Mouse (Mus musculus): ENCODE data around the gene Efcab2. TPM values are rescaled to one million over a fixed set of nuclear protein-coding genes. Genes with fewer than 3 reads are reported as not detected.

Gene Efcab2
- polyA plus RNA-seq, 2 experiments, result 0.64 to 4.3 TPM

GRCm38 (mm10) chr1:178458029-178458428 is 52.1 kb downstream of the Efcab2 start:
- H3K4me2 ChIP-seq (ENCODE audit: low read depth), result no peak overlapping the region
- TF ChIP-seq EP300 (IDR thresholded peaks at IDR 0.05; ENCODE audit: low read depth), result 0 out of 2 replicates have a peak, but pooled peaks have one; percentile 24
- TF ChIP-seq CTCF (IDR thresholded peaks at IDR 0.05; ENCODE audit: low read depth), result no peak
- no peaks in the 10 kb centered on the region for H3K9me3 ChIP-seq (ENCODE audit: control insufficient read depth, low read length)
- no peak overlapping the region for H3K27ac ChIP-seq
- no peak overlapping the region for H3K4me3 ChIP-seq (ENCODE audit: insufficient read depth in 1 of 2, low read depth in 2 of 2, low read length in 2 of 2)
- no peaks in the 10 kb centered on the region for H3K27me3 ChIP-seq (ENCODE audit: control insufficient read depth, insufficient read depth, low read length)
- peaks cover 4 to 11% of the 10 kb centered on the region in 2 experiments for H3K4me1 ChIP-seq (replicated peaks; ENCODE audit: control insufficient read depth in 2 of 2, insufficient read depth in 2 of 2, low read length in 1 of 2)
- ATAC-seq (ENCODE audit: insufficient read depth) (no peak), DNase-seq (ENCODE audit: low read depth in 3 of 3, low spot score in 3 of 3) (no peak)
- H3K36me3 ChIP-seq (replicated peaks; ENCODE audit: control insufficient read depth, insufficient read depth, low read depth), result no peaks in the 10 kb centered on the region
- WGBS (ENCODE audit: insufficient replicate concordance), result 70% methylated on average over 2 of the region's 2 CpGs
- no peak overlapping the region for H3K9ac ChIP-seq (replicated peaks)

- H3K36me3 ChIP-seq (replicated peaks; ENCODE audit: control insufficient read depth, insufficient read depth, low read depth), result no peaks in the 10 kb centered on the region
- H3K4me1 ChIP-seq (replicated peaks; ENCODE audit: control insufficient read depth in 2 of 2, insufficient read depth in 2 of 2, low read length in 1 of 2), result no peaks in the 10 kb centered on the region
- no peaks in the 10 kb centered on the region for H3K9me3 ChIP-seq (ENCODE audit: control insufficient read depth, low read length)
- ATAC-seq (ENCODE audit: insufficient read depth), result peak; percentile 85
- no peak overlapping the region for H3K4me2 ChIP-seq (ENCODE audit: low read depth)
- WGBS (ENCODE audit: insufficient replicate concordance), result 2% methylated on average over 2 of the region's 2 CpGs
- peak; percentile 55 to 60 (median 57) for DNase-seq (ENCODE audit: low read depth in 3 of 3, low spot score in 3 of 3)
- H3K27me3 ChIP-seq (ENCODE audit: control insufficient read depth, insufficient read depth, low read length), result no peaks in the 10 kb centered on the region
- TF ChIP-seq EP300 (IDR thresholded peaks at IDR 0.05; ENCODE audit: low read depth) (no peak), CTCF (IDR thresholded peaks at IDR 0.05; ENCODE audit: low read depth) (peak; percentile 96)
- no peak overlapping the region for H3K27ac ChIP-seq
- H3K4me3 ChIP-seq (ENCODE audit: insufficient read depth in 1 of 2, low read depth in 2 of 2, low read length in 2 of 2), result no peak overlapping the region
- H3K9ac ChIP-seq (replicated peaks), result no peak overlapping the region
These were observed 57.8 kb downstream of the Efcab2 start for GRCm38 (mm10) chr1:178463712-178464111.

- no peak; the same call in 1 of the 2 replicates for ATAC-seq (ENCODE audit: insufficient read depth)
- WGBS (ENCODE audit: insufficient replicate concordance), result 38% methylated on average over 4 of the region's 4 CpGs
- no peak overlapping the region for H3K27ac ChIP-seq
- TF ChIP-seq CTCF (IDR thresholded peaks at IDR 0.05; ENCODE audit: low read depth) (no peak), EP300 (IDR thresholded peaks at IDR 0.05; ENCODE audit: low read depth) (no peak)
- H3K4me2 ChIP-seq (ENCODE audit: low read depth), result no peak overlapping the region
- DNase-seq (ENCODE audit: low read depth in 3 of 3, low spot score in 3 of 3), result no peak
- H3K27me3 ChIP-seq (ENCODE audit: control insufficient read depth, insufficient read depth, low read length), result no peaks in the 10 kb centered on the region
- no peak overlapping the region for H3K9ac ChIP-seq (replicated peaks)
- H3K9me3 ChIP-seq (ENCODE audit: control insufficient read depth, low read length), result no peaks in the 10 kb centered on the region
- H3K4me3 ChIP-seq (ENCODE audit: insufficient read depth in 1 of 2, low read depth in 2 of 2, low read length in 2 of 2), result no peak overlapping the region
- H3K4me1 ChIP-seq (replicated peaks; ENCODE audit: control insufficient read depth in 2 of 2, insufficient read depth in 2 of 2, low read length in 1 of 2), result no peaks in the 10 kb centered on the region
- H3K36me3 ChIP-seq (replicated peaks; ENCODE audit: control insufficient read depth, insufficient read depth, low read depth), result no peaks in the 10 kb centered on the region
These were observed 58.3 kb downstream of the Efcab2 start for GRCm38 (mm10) chr1:178464140-178464539.

- Histone ChIP-seq H3K36me3 (replicated peaks; ENCODE audit: control insufficient read depth, insufficient read depth, low read depth) (no peaks in the 10 kb centered on the region), H3K4me1 (replicated peaks; ENCODE audit: control insufficient read depth in 2 of 2, insufficient read depth in 2 of 2, low read length in 1 of 2) (no peaks in the 10 kb centered on the region), H3K27me3 (ENCODE audit: control insufficient read depth, insufficient read depth, low read length) (no peaks in the 10 kb centered on the region), H3K4me2 (ENCODE audit: low read depth) (no peak overlapping the region), H3K9me3 (ENCODE audit: control insufficient read depth, low read length) (no peaks in the 10 kb centered on the region), H3K4me3 (ENCODE audit: insufficient read depth in 1 of 2, low read depth in 2 of 2, low read length in 2 of 2) (no peak overlapping the region), H3K9ac (replicated peaks) (no peak overlapping the region), H3K27ac (no peak overlapping the region)
- no peak for ATAC-seq (ENCODE audit: insufficient read depth)
- DNase-seq (ENCODE audit: low read depth in 3 of 3, low spot score in 3 of 3), result no peak
- TF ChIP-seq CTCF (IDR thresholded peaks at IDR 0.05; ENCODE audit: low read depth) (no peak), EP300 (IDR thresholded peaks at IDR 0.05; ENCODE audit: low read depth) (no peak)
- 59% methylated on average over 6 of the region's 6 CpGs for WGBS (ENCODE audit: insufficient replicate concordance)
These were observed 61.7 kb downstream of the Efcab2 start for GRCm38 (mm10) chr1:178467594-178467993.

- 10% methylated on average over 2 of the region's 2 CpGs for WGBS (ENCODE audit: insufficient replicate concordance)
- Histone ChIP-seq H3K9me3 (ENCODE audit: control insufficient read depth, low read length) (no peaks in the 10 kb centered on the region), H3K27me3 (ENCODE audit: control insufficient read depth, insufficient read depth, low read length) (no peaks in the 10 kb centered on the region), H3K4me3 (ENCODE audit: insufficient read depth in 1 of 2, low read depth in 2 of 2, low read length in 2 of 2) (no peak overlapping the region), H3K27ac (no peak overlapping the region), H3K9ac (replicated peaks) (no peak overlapping the region), H3K4me2 (ENCODE audit: low read depth) (no peak overlapping the region), H3K4me1 (replicated peaks; ENCODE audit: control insufficient read depth in 2 of 2, insufficient read depth in 2 of 2, low read length in 1 of 2) (no peaks in the 10 kb centered on the region), H3K36me3 (replicated peaks; ENCODE audit: control insufficient read depth, insufficient read depth, low read depth) (no peaks in the 10 kb centered on the region)
- peak in 1 of 3 experiments; percentile 31 for DNase-seq (ENCODE audit: low read depth in 3 of 3, low spot score in 3 of 3)
- TF ChIP-seq CTCF (IDR thresholded peaks at IDR 0.05; ENCODE audit: low read depth), result peak; percentile 63
- no peak for TF ChIP-seq EP300 (IDR thresholded peaks at IDR 0.05; ENCODE audit: low read depth)
- no peak for ATAC-seq (ENCODE audit: insufficient read depth)
These were observed 62.4 kb downstream of the Efcab2 start for GRCm38 (mm10) chr1:178468280-178468679.
